Mouse (Mus musculus) kidney, adult 8-10 months (tissue): Measurements from ENCODE around the gene Cd28.
"Not testable (repeated sequence)": the region's sequence is repeated elsewhere in the genome, so short reads cannot be mapped to it uniquely, and the experiment has no call there.

Experiments
- DNase-seq, 2 experiments: peaks; one replicate each; pipeline ENCODE4 v3.0.0; 2022

Gene Cd28

GRCm38 (mm10) chr1:60803128-60803824 is 86.7 kb downstream of the Cd28 start:
- DNase-seq, result no peak

DNA sequence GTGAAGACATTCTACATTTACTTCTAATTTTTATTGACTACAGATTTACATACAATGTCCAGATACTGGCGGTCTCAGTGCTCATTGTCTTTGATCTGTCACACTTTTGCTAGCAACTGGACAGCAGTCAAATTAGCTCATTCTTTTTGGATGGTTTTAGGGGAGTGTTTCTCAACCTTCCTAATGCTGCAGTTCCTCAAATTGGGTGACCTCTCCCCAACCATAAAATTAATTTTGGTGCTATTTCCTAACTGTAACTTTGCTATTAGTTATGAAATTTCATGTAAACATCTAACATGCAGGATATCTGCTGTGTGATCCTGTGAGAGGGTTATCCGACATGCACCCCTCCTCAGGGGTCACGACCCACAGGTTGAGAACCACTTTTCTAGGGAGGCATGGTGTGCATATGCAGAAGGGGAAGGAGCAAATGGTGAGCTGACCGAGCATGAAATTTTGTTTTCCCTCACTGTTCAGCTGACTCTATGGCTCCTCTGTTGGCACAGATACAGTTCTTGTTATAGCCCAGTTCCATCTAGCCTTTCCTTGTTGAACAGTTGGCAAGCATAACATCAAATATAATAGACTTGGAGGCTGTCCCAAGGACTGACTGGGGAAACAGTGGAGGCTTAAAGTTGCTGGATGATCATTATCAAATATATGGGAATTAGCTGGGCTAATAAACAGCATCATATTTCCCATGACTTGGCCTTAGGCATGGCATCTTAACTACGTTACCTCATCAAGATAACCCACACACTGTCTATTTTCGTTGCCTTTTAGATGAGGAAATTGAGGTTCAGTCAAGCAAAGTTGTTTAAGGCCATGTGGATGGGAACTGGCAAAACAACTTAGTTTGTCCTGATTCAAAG is 87.5 kb downstream of the Cd28 start:
- no peak for DNase-seq

DNA sequence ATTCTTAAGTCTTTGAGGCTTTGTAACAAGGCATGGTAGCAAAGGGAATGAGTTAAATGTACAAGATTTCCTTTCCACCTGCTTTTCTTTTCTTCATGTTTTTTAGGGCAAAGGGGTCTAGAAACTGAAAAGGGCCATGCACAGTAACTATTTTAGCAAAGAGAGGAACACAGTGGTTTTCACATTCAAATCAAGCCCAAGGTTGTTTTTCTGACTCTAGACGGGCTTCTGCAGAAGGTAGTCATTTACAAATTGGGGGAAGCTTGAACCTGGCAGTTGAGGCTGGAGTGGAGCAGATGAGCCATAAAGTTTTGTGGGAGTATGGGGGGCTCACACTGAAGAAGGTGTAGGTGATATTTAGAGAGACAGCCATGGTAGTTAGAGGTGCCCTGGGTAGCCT is 88.6 kb downstream of the Cd28 start:
- DNase-seq, result no peak

DNA sequence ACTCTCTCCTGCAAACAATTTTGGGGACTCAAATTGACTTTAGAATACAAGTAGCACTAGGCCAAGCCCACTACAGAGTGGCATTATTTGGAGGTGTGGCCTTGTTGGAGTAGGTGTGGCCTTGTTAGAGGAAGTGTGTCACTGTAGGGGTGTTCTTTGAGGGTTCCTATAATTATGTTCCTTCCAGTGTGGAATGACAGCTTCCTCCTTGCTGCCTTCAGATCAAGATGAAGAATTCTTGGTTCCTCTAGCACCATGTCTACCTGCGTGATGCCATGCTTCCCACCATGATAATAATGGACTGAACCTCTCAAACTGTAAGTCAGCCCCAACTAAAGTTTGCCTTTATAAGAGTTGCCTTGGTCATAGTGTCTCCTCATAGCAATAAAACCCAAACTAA is 91.1 kb downstream of the Cd28 start:
- DNase-seq, result no peak

DNA sequence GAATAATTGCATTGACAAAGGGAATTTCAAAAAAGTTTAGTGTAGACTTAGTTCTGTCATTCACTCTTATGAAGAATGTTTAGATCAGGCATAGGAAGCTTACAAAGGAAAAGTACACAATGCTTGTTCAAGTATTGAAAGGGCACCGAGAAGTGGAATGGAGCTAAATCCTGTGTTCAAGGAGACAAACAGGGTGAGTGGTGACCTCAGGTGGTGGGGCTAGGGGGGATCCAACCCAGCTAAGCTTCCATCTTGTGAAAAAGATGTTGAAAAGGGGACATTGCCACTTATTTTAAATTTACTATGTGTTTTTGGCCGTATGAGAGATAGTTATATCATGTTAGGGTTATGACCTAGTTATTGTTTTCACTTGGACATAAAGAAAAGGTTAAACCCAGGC is 91.9 kb downstream of the Cd28 start:
- DNase-seq, result no peak

GRCm38 (mm10) chr1:60809166-60809565 is 92.6 kb downstream of the Cd28 start:
- no peak for DNase-seq

GRCm38 (mm10) chr1:60810821-60811220 is 94.2 kb downstream of the Cd28 start:
- DNase-seq, result no peak

DNA sequence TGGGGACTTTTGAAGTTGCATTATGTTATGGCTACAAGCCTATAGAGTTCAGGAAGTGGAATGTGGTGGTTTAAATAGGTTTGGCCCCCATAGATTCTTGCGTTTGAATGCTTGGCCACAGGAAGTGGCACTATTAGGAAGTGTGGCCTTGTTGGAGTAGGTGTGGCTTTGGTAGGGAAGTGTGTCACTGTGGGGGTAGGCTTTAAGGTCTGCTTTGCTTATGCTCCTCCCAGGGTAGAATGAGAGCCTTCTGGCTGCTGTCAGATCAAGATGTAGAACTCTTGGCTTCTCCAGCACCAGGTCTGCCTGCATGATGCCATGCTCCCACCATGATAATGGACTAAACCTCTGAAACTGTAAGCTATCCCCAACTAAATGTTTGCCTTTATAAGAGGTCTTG is 95.4 kb downstream of the Cd28 start:
- DNase-seq, result no peak

DNA sequence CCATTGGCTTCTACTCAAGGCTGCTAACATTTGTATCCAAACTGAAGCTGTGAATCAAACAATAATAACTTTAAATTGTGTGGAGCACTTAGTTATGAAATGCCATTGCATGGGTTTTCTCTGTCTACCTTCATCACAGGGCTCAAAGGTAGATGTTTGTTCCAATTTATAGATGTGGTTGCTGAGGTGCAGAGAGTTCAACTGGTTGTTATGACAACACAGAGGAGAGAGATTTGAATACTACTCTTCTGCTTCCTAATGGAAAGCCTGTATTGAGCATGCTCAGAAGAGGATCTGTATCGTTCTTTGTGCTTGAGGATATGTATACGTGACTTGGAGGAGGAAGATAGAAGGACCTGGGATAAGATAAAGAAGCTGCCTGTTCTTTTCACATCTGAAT is 96.8 kb downstream of the Cd28 start:
- no peak for DNase-seq

GRCm38 (mm10) chr1:60815912-60816311 is 99.3 kb downstream of the Cd28 start:
- no peak for DNase-seq

GRCm38 (mm10) chr1:60818491-60818890 is 101.9 kb downstream of the Cd28 start:
- not testable (repeated sequence) for DNase-seq

DNA sequence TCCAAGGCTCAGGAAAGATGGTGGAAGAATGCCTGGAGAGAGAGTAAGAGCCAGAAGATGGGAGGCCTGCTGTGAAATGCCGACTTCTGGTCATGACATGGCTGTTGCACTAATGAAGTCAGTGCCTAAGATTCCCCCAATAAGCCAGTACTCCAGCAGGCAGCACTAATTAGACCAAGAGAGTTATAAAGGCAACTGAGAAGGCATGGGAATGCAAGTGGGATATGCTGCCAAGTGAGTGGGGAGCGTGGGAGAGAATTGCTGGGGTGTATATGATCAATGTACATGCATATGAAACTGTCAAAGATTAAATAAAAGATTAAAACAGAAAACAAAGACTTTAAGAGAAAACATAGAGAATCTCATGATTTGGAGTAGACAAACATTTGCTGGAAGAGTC is 103.4 kb downstream of the Cd28 start:
- DNase-seq, result no peak

- no peak for DNase-seq
These were observed 104.4 kb downstream of the Cd28 start for GRCm38 (mm10) chr1:60820981-60821380.

- no peak for DNase-seq
These were observed 105.0 kb downstream of the Cd28 start for GRCm38 (mm10) chr1:60821590-60821989.
